Mouse (Mus musculus) thymus, postnatal 4 days (tissue): Measurements from ENCODE around the gene Stx1a.

Source experiments
- DNase-seq: peaks from one replicate; pipeline ENCODE4 v3.0.0; 2021

The Stx1a gene

DNA sequence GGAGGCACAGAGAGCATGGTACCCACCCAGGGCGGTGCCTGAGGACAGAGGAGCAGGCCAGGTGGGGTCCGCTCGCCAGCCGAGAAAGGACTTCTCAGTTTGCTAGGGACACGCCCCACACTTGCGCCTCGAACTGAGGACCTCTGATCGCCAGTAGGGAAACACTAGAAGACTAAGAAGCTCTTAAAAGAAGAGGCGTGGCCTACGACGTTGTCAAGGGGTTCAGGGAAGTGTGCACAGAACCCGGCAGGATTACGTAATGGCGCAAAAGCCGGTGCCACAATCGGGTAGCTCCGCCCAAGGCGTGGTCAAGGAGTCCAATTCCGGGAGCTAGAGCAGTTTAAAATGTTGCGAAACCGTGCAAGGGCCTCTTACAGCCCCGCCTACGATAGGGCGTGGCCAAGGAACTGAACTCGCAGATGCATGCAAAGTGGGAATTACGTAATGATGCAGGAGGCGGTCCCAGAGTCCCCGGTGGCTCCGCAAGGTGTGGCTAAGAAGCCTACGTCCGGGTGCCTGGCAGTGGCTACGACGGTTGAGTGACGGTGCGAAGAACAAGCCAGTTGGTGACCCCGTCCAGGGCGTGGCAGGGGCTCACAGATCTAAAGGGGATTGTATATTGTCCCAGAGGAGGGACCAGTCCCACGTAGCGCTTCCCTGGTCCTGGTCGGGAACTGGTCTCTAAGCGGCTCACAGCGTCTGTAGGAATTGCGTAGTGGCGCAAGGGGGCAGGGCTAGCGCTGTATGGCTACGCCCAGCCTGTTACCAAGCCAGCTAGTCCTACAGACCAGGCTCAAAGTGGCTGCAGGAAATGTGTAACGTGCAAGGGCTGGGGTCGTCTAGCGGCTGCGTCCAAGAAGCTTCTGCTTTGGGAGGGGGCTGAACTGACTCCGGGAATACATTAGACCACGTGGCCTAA, 14.4 kb upstream of the Stx1a start, which contains the start of gene Abhd11:
Gene Abhd11 (plus strand): TSS at position 482 of the 919 bp plus-strand sequence.
- peak; percentile 99 for DNase-seq

DNA sequence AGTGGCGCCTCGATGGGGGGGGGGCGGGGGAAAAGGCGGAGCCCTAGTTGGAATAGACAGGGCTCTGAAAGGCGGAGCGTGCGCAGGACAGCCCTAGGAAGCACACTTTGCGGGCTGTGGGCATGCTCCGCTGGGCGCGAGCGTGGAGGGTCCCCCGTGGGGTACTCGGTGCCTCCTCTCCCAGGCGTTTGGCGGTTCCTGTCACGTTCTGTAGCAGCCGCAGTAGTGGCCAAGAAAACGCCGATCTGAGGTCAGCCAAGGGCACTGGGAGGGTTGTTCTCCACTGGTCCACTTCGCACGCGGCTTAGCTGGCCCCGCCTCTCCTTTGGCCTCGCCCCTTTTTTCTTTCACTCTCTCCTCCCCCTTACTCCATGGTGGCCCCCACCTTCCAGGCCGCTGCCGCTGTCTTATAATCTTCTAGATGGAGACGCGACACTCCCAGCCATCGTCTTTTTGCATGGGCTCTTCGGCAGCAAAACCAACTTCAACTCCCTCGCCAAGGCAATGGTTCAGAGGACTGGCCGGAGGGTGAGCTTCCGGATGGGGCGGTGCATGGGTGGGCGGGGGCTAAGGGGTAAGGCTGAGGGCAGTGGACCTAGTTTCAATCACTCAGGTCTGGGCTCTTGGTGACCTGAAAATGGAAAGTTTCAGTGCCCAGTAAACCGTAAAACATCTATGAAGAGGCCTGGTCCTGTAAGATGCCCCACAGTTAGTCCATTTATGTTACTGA, 13.5 kb upstream of the Stx1a start:
- DNase-seq = peak; percentile 85

GRCm38 (mm10) chr5:135010320-135010709, 13.0 kb upstream of the Stx1a start:
- no peak for DNase-seq

DNA sequence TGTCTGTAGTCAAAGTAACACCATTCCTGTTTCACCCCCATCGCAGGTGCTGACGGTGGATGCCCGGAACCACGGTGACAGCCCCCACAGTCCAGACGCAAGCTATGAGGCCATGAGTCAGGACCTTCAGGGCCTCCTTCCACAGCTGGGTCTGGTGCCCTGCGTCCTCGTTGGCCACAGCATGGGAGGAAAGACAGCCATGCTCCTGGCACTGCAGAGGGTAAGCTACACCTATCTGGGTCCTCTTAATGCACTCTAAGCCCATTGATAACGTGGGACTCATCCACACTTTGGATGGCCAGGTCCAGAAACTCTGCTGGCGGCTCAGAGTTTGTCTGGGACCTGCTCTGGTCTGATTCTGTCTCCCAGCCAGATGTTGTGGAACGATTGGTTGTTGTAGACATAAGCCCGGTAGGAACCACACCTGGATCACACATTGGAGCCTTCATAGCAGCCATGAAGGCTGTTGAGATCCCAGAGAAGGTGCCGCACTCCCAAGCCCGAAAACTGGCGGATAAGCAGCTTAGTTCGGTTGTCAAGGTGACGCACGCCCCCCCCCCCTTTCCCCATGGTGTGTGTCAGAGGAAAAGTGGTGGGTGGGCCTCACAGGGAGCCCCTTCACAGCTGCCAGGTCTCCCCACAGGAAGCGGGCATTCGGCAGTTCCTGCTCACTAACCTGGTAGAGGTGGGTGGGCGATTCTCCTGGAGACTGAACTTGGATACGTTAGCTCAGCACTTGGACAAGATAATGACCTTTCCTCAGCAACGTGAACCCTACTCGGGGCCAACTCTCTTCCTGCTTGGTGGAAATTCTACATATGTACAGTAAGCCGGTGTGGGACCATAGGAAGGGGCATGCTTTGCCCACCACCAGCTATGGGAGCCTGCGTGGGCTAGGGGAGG, 12.2 kb upstream of the Stx1a start:
- DNase-seq = peak; percentile 20

DNA sequence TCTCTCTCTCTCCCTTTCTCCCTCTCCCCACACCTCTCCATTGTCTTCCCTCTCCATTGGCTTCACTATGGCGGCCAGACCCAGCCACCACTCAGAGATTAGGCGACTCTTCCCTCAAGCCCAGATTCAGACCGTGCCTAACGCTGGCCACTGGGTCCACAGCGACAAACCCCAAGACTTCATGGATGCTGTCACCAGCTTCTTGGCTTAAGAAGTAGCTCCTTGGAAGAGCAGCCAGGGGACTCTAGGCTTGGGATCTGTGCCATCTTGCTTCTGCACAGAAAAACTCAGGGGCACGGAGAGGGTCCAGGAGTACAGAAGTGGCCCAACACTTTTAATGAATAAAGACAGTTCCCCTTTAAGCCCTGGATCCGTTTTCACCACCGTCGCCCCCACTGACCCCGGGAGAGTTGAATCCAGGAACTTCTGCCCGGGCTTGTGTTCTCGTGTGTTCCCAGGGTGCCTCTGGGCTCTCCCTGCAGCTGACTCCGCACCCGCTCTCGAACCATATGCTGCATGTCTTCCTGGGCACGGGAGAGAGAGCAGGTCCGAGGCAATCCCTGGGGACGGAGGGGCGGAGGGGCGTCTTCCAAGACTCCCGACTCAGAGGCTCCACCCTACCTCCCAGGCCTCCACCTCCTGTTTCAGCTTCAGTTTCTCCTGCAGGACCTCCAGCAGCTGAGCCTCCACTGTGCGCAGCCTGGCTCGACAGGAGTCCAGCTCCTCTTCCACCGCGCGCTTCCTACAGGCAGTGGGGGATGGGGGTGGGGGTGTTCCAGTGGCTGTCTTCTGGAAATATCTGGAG, 11.3 kb upstream of the Stx1a start:
- peak; percentile 28 for DNase-seq

- DNase-seq = peak; percentile 94
These were observed 10.4 kb upstream of the Stx1a start for GRCm38 (mm10) chr5:135012671-135013441.

DNA sequence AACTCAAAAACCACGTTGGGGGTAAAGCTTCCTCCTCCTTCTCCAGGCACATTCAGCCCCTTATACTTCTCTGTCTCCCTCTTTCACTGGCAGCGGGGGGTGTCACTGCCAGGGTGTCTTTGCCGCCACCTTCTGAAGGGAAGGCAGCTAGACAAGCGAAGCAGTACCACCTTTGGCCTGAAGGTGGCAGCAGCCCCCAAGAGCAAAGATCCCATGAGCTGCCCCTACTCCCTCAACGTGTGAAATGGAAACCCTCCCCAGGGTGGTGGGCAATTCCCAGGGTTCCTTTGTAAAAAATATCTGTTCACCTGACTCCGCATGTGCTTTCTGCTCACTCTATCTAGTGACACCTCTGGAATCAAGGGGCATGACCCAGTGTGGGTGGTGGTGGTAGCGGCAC, 7.8 kb upstream of the Stx1a start:
- DNase-seq = peak; percentile 93

DNA sequence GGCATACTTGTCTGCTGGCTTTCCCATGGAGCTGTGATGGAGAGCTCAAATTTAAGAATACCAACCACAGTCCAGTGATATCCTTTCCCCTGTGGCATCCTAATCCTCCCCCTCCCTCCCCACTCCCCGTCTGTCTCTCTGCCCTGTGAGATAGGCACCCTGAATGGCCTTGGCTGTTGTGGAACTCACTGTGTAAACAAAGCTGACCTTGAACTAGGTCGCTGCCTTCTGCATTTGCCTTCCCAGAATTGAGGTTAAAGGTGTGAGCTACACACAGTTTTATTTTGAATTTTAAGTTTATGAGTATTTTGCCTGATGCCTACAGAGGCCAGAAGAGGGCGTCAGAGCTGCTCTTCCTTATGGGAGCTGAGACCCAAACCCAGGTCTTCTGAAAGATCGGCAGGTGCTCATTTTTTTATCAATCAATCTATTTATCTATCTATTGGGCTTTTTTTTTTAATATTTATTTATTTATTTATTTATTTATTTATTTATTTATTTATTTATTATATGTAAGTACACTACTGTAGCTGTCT, 7.0 kb upstream of the Stx1a start:
- DNase-seq = no peak

DNA sequence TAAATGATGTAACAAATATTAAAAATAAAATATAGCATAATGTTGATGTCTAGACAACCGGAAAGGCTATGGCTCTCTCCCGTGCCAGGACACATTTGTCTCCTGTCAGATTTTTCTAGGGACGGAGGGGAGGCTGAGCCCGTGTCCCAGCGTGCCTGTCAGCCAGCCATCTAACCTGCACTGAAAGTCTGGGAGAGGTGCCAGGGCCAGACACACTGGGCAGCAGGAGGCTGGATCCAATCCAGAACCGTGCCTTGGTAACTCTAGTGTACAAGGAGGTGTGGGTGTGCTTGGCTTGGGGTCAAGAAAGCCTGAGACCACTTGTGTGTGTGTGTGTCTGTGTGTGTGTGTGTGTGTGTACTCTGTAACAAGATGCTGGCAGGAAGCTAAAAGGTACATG, 1.5 kb upstream of the Stx1a start:
- DNase-seq = no peak

- DNase-seq = peak; percentile 37
These were observed 1.5 kb downstream of the Stx1a start for GRCm38 (mm10) chr5:135024665-135025224.

DNA sequence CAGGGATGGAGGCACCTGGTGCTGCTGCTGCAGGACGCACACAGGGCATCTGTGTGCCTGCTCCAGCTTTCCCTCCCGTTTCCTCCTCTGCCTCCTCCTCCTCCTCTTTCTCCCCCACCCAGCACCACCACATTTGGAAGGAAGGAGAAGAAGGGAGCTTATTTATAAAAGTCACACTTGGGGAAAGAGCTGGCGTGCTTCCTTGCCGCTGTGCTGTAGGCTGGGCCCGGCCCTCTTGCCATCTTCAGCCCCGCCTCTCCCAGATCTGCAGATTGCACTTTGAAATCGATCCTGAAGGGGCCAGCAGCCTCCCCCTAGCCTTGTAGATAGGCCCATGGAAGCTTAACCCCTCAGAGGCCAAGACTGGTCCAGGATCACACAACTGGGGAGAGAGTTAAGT, 2.6 kb downstream of the Stx1a start:
- DNase-seq = no peak

DNA sequence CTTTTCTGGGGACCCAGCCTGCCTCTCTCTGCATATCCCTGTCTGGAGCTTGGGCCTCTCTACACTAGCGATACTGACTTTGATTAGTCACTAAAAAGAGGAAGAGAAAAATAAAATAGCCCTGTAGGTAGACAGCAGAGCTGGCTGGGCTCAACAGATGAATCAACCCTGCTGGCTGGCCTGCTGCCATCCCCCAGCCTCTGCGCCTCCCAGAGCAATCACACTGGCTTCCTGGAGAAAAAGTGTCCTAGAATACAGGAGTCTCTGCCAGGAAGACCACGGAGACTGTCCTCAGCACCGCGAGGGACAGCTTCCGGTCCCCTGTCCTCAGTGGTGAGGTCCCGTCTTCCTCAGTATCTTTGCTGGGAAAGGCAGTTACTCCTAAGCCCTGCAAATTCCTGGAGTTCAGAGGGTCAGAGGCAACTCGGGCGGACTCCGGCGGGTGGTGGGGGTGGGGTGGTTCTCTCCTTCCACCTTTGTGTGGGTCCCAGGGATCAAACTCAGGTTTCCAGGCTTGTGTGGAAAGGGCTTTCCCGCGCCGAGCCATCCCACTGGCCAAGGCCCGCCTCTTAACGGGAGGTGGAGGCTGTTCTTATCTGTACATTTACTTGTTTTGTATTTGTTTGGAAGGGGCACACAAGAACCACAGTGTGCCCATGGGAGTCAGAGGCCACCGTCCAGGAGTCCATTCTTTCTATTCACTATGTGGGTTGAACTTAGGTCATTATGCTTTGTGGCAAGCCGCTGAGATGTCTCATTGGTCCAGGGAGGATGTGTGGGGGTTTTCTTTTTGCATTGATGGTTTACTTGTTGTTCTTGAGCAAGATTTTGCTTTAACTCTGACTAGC, 5.9 kb downstream of the Stx1a start:
- no peak for DNase-seq

- no peak for DNase-seq
These were observed 9.3 kb downstream of the Stx1a start for GRCm38 (mm10) chr5:135032581-135032980.

DNA sequence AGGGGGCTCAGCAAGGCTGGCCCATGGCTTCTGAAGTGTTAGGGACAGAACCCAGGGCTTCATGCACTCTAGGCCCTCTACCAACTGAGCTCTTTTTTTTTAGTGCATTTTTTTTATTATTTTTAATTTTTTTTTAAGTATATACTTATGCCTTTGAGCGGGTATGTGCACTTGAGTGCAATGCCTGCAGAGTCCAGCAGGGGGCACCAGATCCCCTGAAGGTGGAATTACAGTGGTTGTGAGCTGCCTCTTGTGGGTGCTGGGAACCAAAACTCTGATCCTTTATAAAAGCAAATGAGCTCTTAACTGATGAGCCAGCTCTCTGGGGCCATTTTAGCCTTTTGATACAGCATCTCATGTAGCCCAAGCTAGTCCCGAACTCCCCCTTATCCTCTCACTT, 11.3 kb downstream of the Stx1a start:
- DNase-seq = no peak

GRCm38 (mm10) chr5:135035608-135036359, 12.5 kb downstream of the Stx1a start:
- DNase-seq = no peak

DNA sequence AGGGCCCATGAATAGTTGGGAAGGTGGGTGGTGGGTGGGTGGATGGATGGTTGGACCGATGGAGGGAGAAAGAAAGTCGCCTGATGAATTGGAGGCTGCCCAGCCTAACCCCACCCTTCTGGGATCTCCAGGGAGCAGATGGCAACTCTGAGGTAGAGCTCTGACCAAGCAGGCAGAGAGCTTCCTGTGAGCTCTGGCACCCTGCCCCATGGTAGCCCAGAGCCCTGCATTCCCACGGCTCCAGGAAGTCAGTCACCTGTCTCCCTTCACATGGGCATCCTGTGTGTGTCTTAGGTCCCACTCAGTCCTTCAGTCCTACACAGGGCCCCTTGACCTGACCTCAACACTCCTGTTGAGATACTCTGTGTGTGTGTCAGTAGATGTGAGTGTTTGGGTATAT, 14.7 kb downstream of the Stx1a start:
- DNase-seq = no peak

DNA sequence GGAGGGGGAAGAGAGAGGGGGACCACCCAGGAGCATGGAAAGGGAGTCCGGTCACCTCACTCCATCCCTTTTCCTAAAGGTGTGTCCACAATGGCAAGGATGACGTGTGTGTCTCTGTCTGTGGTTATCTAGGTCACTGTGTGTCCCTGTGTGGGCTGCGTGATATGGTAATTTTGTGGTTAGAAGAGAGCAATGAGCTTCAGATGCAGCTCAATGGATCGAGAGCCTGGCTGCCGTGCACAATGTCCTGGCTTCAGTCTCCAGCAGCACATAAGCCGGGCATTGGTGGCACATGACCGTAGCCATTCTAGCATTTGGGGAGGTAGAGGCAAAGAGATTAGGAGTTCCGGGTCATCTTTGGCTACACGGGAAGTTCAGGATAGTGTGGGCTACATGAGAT, 16.3 kb downstream of the Stx1a start:
- no peak for DNase-seq

DNA sequence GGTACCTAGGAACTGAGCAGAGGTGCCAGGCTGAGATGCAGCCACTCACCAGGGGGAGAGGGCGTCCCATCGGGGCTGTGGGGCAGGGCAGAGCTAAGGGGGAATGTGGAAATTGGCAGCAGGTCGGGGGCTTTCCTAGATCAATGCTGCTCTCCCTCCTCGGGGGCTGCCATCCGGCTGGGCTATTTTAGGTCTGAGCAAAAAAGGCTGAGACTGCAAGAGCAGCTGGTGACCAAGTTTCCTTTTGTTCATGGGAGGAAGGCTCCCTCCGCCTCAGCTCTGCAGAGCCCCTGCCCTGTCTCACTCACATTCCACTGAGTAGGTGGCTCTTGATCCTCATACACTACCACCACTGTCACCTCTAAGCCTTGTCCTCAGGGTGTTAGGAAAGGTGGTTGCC, 16.8 kb downstream of the Stx1a start:
- DNase-seq = no peak

GRCm38 (mm10) chr5:135040777-135041176, 17.5 kb downstream of the Stx1a start:
- no peak for DNase-seq
